Mouse (Mus musculus): ENCODE data around the gene Ccr8. TPM values are rescaled to one million over a fixed set of nuclear protein-coding genes. Genes with fewer than 3 reads are reported as not detected.
"Not testable (repeated sequence)": the region's sequence is repeated elsewhere in the genome, so short reads cannot be mapped to it uniquely, and the experiment has no call there.

The Ccr8 gene
- polyA plus RNA-seq, 1 experiment: not detected

DNA sequence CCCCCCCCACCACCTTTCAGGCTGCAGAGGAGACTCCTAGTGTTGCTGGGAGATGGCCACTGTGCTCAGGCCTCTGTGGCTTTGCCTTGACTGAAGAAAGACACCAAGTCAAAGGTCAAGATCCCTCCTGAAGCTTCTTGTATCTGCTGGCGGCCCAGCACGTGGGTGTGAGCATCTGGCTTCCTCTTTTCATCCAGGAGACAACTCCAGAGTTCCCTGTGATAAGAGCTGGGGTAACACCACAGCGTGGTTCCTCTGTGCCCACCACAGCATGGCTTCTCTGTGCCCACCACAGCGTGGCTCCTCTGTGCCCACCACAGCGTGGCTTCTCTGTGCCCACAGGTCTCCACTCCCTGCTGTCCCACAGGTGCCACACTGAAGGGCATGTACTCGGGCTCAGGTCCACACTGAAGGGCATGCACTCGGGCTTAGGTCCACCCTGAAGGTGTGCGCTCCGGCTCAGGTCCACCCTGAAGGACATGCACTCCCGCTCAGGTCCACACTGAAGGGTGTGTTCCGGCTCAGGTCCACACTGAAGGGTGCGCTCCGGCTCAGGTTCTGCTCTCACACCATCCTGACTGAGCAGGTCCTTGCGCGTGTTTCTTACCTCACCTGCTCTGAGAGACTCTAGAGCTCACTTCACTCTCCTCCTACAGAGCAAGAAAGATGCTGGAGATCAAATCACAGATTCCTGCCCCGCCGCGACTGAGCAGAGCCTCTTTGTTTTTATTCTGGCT lies 8.6 kb upstream of the Ccr8 start:
- TF ChIP-seq POLR2A (IDR thresholded peaks at IDR 0.05; ENCODE audit: borderline replicate concordance, low read depth, low read length) (no peak), CTCF (IDR thresholded peaks at IDR 0.05; ENCODE audit: low read depth, low read length) (no peak)
- Histone ChIP-seq H3K4me1 (ENCODE audit: control insufficient read depth, insufficient read depth, low read length) (no peaks in the 10 kb centered on the region), H3K27ac (ENCODE audit: insufficient read depth, low read depth, low read length) (no peak overlapping the region), H3K4me3 (ENCODE audit: insufficient read depth, low read length) (no peak overlapping the region)

DNA sequence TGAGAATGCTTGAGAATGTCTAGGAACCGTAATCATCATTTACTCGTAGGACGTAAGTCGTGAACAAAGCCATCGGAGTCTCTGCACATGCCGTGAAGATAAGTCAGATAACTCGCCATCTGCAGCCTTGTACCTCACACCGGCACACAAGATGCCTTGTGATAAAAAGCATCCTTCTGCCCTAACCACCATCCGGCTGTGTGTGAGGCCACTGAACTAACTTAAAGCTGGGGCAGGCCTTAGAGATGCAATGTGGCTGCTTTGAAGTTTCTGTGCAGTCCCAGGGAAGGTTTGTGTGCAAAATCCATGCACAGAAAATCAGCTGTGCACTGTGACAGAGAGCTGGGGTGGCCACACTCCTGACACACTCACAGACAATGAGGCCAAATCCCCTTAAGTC lies 7.5 kb upstream of the Ccr8 start:
- no peak overlapping the region for H3K27ac ChIP-seq (ENCODE audit: insufficient read depth, low read depth, low read length)
- H3K4me1 ChIP-seq (ENCODE audit: control insufficient read depth, insufficient read depth, low read length): no peaks in the 10 kb centered on the region
- H3K4me3 ChIP-seq (ENCODE audit: insufficient read depth, low read length): no peak overlapping the region
- TF ChIP-seq CTCF (IDR thresholded peaks at IDR 0.05; ENCODE audit: low read depth, low read length) (no peak), POLR2A (IDR thresholded peaks at IDR 0.05; ENCODE audit: borderline replicate concordance, low read depth, low read length) (no peak)

DNA sequence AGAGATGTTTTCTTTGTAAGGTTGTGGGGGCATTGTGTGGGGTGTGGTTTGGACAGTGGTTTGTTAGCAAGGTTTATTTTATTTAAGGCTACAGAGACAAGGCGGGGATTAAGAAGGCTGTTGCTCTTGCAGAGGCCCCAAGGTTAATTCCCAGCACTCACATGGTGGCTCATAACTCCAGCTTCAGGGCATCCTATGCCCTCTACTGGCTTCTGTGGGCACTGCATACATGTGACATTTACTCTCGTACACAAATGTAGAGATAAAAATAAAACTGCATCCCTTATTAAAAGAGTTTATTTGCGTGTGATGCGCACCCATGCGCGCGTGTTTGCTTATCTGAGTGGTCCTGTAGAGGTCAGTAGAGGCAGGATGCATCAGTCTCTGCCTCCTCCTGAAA lies 2.8 kb upstream of the Ccr8 start:
- H3K27ac ChIP-seq (ENCODE audit: insufficient read depth, low read depth, low read length): no peak overlapping the region
- H3K4me3 ChIP-seq (ENCODE audit: insufficient read depth, low read length): no peak overlapping the region
- TF ChIP-seq POLR2A (IDR thresholded peaks at IDR 0.05; ENCODE audit: borderline replicate concordance, low read depth, low read length) (no peak), CTCF (IDR thresholded peaks at IDR 0.05; ENCODE audit: low read depth, low read length) (no peak)
- H3K4me1 ChIP-seq (ENCODE audit: control insufficient read depth, insufficient read depth, low read length): no peaks in the 10 kb centered on the region

DNA sequence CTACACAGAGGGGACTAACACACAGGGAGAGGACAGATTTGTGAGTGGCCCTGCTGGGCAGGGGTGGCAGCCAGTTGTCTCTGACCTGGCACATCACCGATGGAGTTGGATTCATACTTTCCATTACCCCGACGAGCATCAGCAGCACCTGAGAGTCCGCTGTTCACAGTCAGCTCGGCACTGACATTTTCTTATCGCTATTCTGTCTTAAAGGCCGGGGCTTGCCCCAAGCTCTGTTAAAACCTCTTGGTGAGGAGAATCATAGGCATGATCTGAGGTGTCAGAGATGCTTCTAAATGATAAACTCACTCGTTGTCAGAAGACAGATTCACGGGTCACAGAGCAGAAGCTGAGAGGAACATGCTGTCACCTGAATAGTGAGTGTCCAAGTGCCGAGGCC lies 828 bp upstream of the Ccr8 start:
- H3K4me1 ChIP-seq (ENCODE audit: control insufficient read depth, insufficient read depth, low read length): no peaks in the 10 kb centered on the region
- no peak for TF ChIP-seq POLR2A (IDR thresholded peaks at IDR 0.05; ENCODE audit: borderline replicate concordance, low read depth, low read length)
- TF ChIP-seq CTCF (IDR thresholded peaks at IDR 0.05; ENCODE audit: low read depth, low read length): no peak
- no peak overlapping the region for H3K27ac ChIP-seq (ENCODE audit: insufficient read depth, low read depth, low read length)
- no peak overlapping the region for H3K4me3 ChIP-seq (ENCODE audit: insufficient read depth, low read length)

- no peak for TF ChIP-seq POLR2A (IDR thresholded peaks at IDR 0.05; ENCODE audit: borderline replicate concordance, low read depth, low read length)
- no peak for TF ChIP-seq CTCF (IDR thresholded peaks at IDR 0.05; ENCODE audit: low read depth, low read length)
- H3K4me3 ChIP-seq (ENCODE audit: insufficient read depth, low read length): no peak overlapping the region
- H3K4me1 ChIP-seq (ENCODE audit: control insufficient read depth, insufficient read depth, low read length): no peaks in the 10 kb centered on the region
- no peak overlapping the region for H3K27ac ChIP-seq (ENCODE audit: insufficient read depth, low read depth, low read length)
Observed at GRCm38 (mm10) chr9:120093701-120094100, 1.8 kb downstream of the Ccr8 start.

GRCm38 (mm10) chr9:120095886-120096285 lies 4.0 kb downstream of the Ccr8 start:
- H3K4me1 ChIP-seq (ENCODE audit: control insufficient read depth, insufficient read depth, low read length): no peaks in the 10 kb centered on the region
- TF ChIP-seq CTCF (IDR thresholded peaks at IDR 0.05; ENCODE audit: low read depth, low read length) (no peak), POLR2A (IDR thresholded peaks at IDR 0.05; ENCODE audit: borderline replicate concordance, low read depth, low read length) (no peak)
- H3K4me3 ChIP-seq (ENCODE audit: insufficient read depth, low read length): no peak overlapping the region
- H3K27ac ChIP-seq (ENCODE audit: insufficient read depth, low read depth, low read length): no peak overlapping the region

- Histone ChIP-seq H3K4me1 (ENCODE audit: control insufficient read depth, insufficient read depth, low read length) (no peaks in the 10 kb centered on the region), H3K27ac (ENCODE audit: insufficient read depth, low read depth, low read length) (no peak overlapping the region), H3K4me3 (ENCODE audit: insufficient read depth, low read length) (no peak overlapping the region)
- peak; percentile 40; the same call in 1 of the 2 replicates for TF ChIP-seq CTCF (IDR thresholded peaks at IDR 0.05; ENCODE audit: low read depth, low read length)
- TF ChIP-seq POLR2A (IDR thresholded peaks at IDR 0.05; ENCODE audit: borderline replicate concordance, low read depth, low read length): no peak
Observed at GRCm38 (mm10) chr9:120098682-120099081, 6.8 kb downstream of the Ccr8 start.

DNA sequence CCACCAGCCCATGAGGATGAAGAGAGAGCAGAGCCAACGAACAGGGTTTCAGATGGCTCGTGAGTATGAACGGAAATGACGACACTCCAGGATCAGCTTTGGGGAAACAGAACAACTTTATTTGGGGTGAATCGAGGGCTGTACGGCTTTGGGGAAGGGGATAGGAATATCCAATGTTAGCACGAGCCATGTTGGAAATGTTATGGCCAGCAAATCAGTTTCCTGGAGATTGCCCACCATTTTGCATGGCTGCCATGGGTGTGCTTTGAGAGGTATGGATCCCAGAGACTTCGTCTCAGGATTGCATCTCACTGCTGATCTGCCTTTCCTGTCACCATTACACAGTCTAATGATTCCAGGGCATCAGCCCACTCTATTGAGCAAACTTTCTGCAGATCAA lies 7.4 kb downstream of the Ccr8 start:
- no peak overlapping the region for H3K27ac ChIP-seq (ENCODE audit: insufficient read depth, low read depth, low read length)
- no peak overlapping the region for H3K4me3 ChIP-seq (ENCODE audit: insufficient read depth, low read length)
- no peaks in the 10 kb centered on the region for H3K4me1 ChIP-seq (ENCODE audit: control insufficient read depth, insufficient read depth, low read length)
- TF ChIP-seq CTCF (IDR thresholded peaks at IDR 0.05; ENCODE audit: low read depth, low read length): no peak
- no peak for TF ChIP-seq POLR2A (IDR thresholded peaks at IDR 0.05; ENCODE audit: borderline replicate concordance, low read depth, low read length)

DNA sequence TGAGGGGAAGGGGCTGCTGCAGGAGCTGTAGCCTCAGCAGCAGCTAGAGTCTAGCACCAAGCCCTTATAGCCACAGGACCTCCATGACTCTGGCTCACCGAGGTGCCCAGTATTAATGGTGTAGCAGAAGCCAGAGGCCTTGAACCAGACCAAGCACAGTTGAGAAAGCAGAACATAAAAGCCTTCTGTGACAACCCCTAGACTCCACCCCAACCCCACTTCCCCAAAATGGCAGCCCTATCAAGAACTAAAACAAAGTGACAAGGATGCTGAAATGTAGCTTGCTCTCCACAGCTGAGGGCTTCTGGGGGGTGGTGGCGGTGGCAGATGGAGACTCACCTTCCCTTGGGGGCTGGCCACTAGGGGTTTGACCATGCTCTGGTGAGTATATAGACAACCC lies 9.3 kb downstream of the Ccr8 start:
- TF ChIP-seq POLR2A (IDR thresholded peaks at IDR 0.05; ENCODE audit: borderline replicate concordance, low read depth, low read length) (no peak), CTCF (IDR thresholded peaks at IDR 0.05; ENCODE audit: low read depth, low read length) (no peak)
- Histone ChIP-seq H3K4me3 (ENCODE audit: insufficient read depth, low read length) (no peak overlapping the region), H3K27ac (ENCODE audit: insufficient read depth, low read depth, low read length) (no peak overlapping the region), H3K4me1 (ENCODE audit: control insufficient read depth, insufficient read depth, low read length) (no peaks in the 10 kb centered on the region)

DNA sequence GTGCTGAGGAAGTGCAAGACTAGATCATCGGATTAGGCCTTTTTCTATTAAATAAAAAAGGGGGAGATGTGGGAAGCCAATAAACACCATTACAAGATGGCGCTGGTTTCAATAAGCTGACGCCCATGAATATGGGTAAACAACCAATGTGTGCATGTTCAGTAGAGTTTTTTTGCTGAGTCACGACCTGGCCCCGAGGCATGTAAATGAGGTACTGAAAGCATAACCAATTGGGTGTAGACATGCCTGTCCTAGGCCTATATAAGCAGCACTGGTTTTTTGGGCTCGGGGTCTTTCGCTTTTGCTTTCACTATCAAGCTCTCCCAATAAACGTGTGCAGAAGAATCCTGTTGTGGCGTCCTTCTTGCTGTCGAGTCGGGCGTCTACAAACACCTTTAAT lies 17.0 kb downstream of the Ccr8 start:
- H3K4me3 ChIP-seq (ENCODE audit: insufficient read depth, low read length); H3K4me1 ChIP-seq (ENCODE audit: control insufficient read depth, insufficient read depth, low read length); H3K27ac ChIP-seq (ENCODE audit: insufficient read depth, low read depth, low read length): not testable (repeated sequence)
